Mouse (Mus musculus): Measurements from ENCODE around the gene Nr1i2. TPM values are rescaled to one million over a fixed set of nuclear protein-coding genes. Genes with fewer than 3 reads are reported as not detected.

Gene Nr1i2
- polyA plus RNA-seq, 1 experiment, result not detected

DNA sequence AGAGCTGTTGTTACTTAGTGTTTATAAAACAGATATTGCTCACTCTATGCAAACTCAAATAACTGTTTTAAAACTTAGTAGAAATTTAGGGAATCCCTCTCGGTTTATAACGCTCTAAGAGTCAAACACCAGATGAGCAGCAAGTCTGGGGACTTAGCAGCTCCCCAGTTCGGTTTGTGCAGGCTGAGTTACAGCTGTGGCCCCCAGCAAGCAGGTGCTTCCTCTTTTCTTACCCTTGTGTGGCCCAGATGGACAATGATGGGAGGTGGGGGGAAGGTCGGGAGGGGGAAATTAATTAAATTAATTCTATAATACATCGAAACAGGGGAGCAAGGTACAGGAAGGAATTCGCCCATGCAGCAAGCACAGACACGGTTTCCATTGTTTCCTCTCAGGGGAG lies 13.0 kb upstream of the Nr1i2 start:
- peak; percentile 6 for DNase-seq (ENCODE audit: low read depth)
- TF ChIP-seq POLR2A (IDR thresholded peaks at IDR 0.05; ENCODE audit: borderline replicate concordance, extremely low read depth, insufficient read depth, insufficient read length, poor library complexity, severe bottlenecking), result no peak
- TF ChIP-seq CTCF (IDR thresholded peaks at IDR 0.05; ENCODE audit: borderline replicate concordance, extremely low read depth, insufficient read depth, insufficient read length), result no peak

DNA sequence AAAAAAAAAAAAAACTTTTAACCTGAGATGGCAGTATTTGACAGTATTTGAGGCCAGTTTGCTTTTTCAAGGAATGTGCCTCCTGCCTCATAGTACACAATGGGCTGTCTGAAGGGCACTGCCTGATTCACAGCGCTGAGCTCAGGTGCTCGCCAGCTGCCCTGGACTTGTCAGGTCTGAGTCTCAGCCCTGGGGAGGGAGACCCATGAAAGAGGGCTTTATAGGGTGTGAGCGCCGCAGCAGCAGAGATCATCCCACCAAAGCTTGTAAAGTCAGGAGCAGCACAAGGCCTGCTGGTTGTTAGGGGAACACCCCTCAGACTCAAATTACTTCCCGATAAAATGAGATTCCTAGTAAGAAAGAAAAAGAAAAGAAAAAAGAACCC lies 12.6 kb upstream of the Nr1i2 start:
- DNase-seq (ENCODE audit: low read depth), result peak; percentile 21

DNA sequence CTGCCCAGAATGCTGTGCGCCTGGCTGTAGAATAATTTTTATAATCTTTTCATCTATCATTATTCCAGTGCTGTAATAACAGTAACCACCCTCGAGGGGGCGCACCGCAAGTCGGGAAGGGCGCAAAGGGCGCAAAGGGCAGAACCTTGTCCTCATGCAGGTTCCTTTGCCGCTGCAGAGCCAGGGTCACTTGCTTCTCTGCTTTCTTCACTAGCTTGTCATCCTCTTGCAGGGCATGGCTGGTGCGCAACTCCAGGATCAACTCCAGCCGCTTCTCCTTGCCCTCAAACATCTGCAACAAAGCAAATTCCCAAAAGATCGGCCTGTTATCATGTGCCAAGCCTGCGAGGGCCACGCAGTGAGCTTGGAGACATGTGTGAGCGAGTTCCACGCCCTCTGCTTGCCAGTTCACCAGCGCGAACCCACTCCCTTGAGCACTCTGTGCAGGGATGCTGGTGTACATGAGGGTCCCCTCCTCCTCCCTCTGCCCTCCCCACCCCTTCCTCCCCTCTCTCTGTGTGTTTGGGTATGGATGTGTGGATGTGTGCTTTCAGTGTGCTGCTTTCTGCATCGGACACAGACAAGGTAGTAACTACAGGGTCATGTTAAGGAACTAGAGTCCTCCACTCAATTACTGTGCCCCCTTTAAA lies 12.1 kb upstream of the Nr1i2 start:
- peak; percentile 3 for DNase-seq (ENCODE audit: low read depth)

More for the DNA sequence above, 12.6 kb upstream of the Nr1i2 start:
- TF ChIP-seq POLR2A (IDR thresholded peaks at IDR 0.05; ENCODE audit: borderline replicate concordance, extremely low read depth, insufficient read depth, insufficient read length, poor library complexity, severe bottlenecking) (no peak), CTCF (IDR thresholded peaks at IDR 0.05; ENCODE audit: borderline replicate concordance, extremely low read depth, insufficient read depth, insufficient read length) (no peak)

DNA sequence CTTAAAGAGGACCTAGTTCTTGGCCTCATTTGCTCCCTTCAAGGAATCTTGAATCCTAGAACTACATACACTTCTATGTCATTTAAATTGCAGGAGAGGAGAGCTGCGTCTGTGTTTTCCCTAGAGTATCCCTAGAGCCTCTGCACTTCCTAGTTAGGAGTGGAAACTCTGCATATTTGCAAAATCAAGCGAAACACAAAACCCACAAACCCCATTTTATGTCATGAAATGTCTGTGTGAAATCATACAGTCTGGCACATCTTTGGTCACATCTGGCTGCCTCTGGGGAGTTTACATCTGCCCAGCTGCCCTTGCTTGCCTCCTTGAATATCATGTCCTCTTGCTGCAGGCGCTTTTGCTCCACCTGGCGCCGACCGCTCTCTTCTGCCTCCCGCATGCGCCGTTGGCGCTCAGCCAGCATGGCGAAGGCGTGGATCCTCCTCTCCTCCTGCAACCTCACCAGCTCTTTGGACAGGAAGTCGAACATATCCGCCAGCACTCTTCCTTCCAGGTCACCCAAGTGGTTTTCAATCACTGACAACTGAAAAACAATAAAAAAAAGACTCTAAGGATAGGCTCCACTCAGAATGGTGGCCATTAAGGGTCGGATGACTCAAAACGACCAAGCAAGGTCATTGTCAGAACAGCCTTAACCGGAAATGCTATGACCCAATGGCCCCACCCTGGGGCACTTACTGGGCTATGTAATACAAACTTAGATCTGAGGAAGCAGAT lies 10.0 kb upstream of the Nr1i2 start:
- TF ChIP-seq POLR2A (IDR thresholded peaks at IDR 0.05; ENCODE audit: borderline replicate concordance, extremely low read depth, insufficient read depth, insufficient read length, poor library complexity, severe bottlenecking) (no peak), CTCF (IDR thresholded peaks at IDR 0.05; ENCODE audit: borderline replicate concordance, extremely low read depth, insufficient read depth, insufficient read length) (no peak)
- peak; percentile 11 for DNase-seq (ENCODE audit: low read depth)

More for the DNA sequence above, 12.1 kb upstream of the Nr1i2 start:
- no peak for TF ChIP-seq POLR2A (IDR thresholded peaks at IDR 0.05; ENCODE audit: borderline replicate concordance, extremely low read depth, insufficient read depth, insufficient read length, poor library complexity, severe bottlenecking)
- TF ChIP-seq CTCF (IDR thresholded peaks at IDR 0.05; ENCODE audit: borderline replicate concordance, extremely low read depth, insufficient read depth, insufficient read length), result peak; percentile 61

- TF ChIP-seq CTCF (IDR thresholded peaks at IDR 0.05; ENCODE audit: borderline replicate concordance, extremely low read depth, insufficient read depth, insufficient read length) (no peak), POLR2A (IDR thresholded peaks at IDR 0.05; ENCODE audit: borderline replicate concordance, extremely low read depth, insufficient read depth, insufficient read length, poor library complexity, severe bottlenecking) (no peak)
Observed at GRCm38 (mm10) chr16:38302367-38302766, 7.7 kb upstream of the Nr1i2 start.

GRCm38 (mm10) chr16:38298410-38298809 lies 3.8 kb upstream of the Nr1i2 start:
- no peak for DNase-seq (ENCODE audit: low read depth)
- TF ChIP-seq POLR2A (IDR thresholded peaks at IDR 0.05; ENCODE audit: borderline replicate concordance, extremely low read depth, insufficient read depth, insufficient read length, poor library complexity, severe bottlenecking) (no peak), CTCF (IDR thresholded peaks at IDR 0.05; ENCODE audit: borderline replicate concordance, extremely low read depth, insufficient read depth, insufficient read length) (no peak)

More at GRCm38 (mm10) chr16:38302367-38302766, 7.7 kb upstream of the Nr1i2 start:
- DNase-seq (ENCODE audit: low read depth), result no peak

DNA sequence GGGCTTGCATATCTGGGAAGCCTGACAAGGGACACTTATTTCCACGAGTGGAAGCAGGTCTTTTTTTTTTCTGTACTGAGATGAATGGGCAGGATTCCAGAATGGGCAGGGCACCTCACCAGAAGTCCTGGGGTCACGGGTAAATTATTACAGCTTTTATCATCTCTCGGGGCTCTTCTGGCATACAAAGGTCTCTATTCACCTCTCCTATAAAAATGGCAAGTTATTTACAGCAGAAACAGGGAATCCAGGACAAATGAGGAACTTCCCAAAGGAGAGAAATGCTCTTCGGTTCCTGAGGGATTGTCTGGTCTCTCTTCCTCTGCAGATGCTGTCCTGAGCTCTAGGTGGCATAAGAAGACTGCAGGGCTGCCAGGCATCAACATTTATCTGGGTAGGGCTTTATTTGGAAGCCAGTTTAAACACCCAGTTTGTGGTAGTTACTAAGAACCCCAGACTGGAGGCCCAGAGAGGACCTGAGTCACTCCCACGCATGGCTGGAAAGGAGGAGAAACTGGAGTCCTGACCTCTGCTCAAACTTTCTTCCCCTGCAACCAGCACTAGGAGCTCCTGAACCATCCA lies 816 bp upstream of the Nr1i2 start:
- no peak for DNase-seq (ENCODE audit: low read depth)
- TF ChIP-seq CTCF (IDR thresholded peaks at IDR 0.05; ENCODE audit: borderline replicate concordance, extremely low read depth, insufficient read depth, insufficient read length) (peak; percentile 17; the same call in 1 of the 2 replicates), POLR2A (IDR thresholded peaks at IDR 0.05; ENCODE audit: borderline replicate concordance, extremely low read depth, insufficient read depth, insufficient read length, poor library complexity, severe bottlenecking) (no peak)

DNA sequence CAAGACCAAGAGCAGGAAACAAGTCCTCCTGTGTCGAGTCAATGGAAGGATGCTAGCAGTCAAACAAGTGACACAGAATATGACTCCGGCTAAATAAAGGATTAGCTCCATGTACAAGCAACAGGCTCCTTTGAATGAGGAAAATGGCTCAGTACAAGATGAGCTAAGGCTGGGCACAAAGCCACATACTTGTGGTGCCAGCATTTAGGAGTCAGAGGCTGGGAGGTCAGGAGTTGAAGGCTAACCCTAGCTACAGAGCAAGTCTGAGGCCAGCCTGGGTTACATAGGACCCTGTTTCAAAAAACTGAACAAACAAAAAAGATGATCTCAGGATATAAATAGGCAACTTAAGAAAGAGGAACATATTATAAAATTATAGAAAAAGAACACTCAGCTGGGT lies 4.5 kb downstream of the Nr1i2 start:
- DNase-seq (ENCODE audit: low read depth), result no peak
- TF ChIP-seq CTCF (IDR thresholded peaks at IDR 0.05; ENCODE audit: borderline replicate concordance, extremely low read depth, insufficient read depth, insufficient read length) (no peak), POLR2A (IDR thresholded peaks at IDR 0.05; ENCODE audit: borderline replicate concordance, extremely low read depth, insufficient read depth, insufficient read length, poor library complexity, severe bottlenecking) (no peak)

GRCm38 (mm10) chr16:38288851-38289250 lies 5.8 kb downstream of the Nr1i2 start:
- TF ChIP-seq CTCF (IDR thresholded peaks at IDR 0.05; ENCODE audit: borderline replicate concordance, extremely low read depth, insufficient read depth, insufficient read length) (no peak), POLR2A (IDR thresholded peaks at IDR 0.05; ENCODE audit: borderline replicate concordance, extremely low read depth, insufficient read depth, insufficient read length, poor library complexity, severe bottlenecking) (no peak)
- DNase-seq (ENCODE audit: low read depth), result no peak

- no peak for DNase-seq (ENCODE audit: low read depth)
Observed at GRCm38 (mm10) chr16:38287762-38288161, 6.9 kb downstream of the Nr1i2 start.

DNA sequence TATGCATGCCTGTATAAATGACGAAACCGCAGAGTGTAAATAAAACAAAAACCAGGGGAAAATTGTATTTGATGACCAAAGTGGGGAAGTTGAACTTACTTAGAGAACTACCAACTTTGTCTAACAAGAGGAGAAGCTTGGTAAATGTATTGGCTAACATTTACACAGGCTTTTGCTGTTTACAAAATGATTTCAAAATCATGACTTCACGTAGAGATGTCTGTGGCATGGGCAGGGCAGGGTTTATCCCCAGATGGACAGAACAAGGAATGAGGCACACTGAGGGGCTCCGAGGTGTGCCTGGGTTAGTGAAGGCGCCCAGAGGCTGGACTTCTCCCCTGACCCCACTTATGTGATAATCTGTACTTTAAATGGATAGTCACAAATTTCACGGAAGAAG lies 7.3 kb downstream of the Nr1i2 start:
- TF ChIP-seq POLR2A (IDR thresholded peaks at IDR 0.05; ENCODE audit: borderline replicate concordance, extremely low read depth, insufficient read depth, insufficient read length, poor library complexity, severe bottlenecking), result no peak
- DNase-seq (ENCODE audit: low read depth), result no peak

More at GRCm38 (mm10) chr16:38287762-38288161, 6.9 kb downstream of the Nr1i2 start:
- TF ChIP-seq CTCF (IDR thresholded peaks at IDR 0.05; ENCODE audit: borderline replicate concordance, extremely low read depth, insufficient read depth, insufficient read length), result no peak
- no peak for TF ChIP-seq POLR2A (IDR thresholded peaks at IDR 0.05; ENCODE audit: borderline replicate concordance, extremely low read depth, insufficient read depth, insufficient read length, poor library complexity, severe bottlenecking)

Measured in brain, embryonic 14.5 days (tissue).